Mouse (Mus musculus) ES-Bruce4 (cell line): ENCODE results near the gene St6gal1. TPM values are rescaled to one million over a fixed set of nuclear protein-coding genes. Genes with fewer than 3 reads are reported as not detected.

Source experiments
- H3K27ac ChIP-seq: 2 replicates; pipeline ENCODE4 v1.5.1; 2012; ENCODE audit warnings: low read length, inconsistent platforms; ENCODE audit not compliant: insufficient read depth
- H3K27me3 ChIP-seq: 2 replicates; pipeline ENCODE4 v1.6.1; 2012; ENCODE audit warnings: mild to moderate bottlenecking, low read length, inconsistent platforms; ENCODE audit not compliant: control insufficient read depth, poor library complexity, insufficient read depth, severe bottlenecking
- H3K36me3 ChIP-seq: 2 replicates; pipeline ENCODE4 v1.6.1; 2012; ENCODE audit warnings: inconsistent platforms, mild to moderate bottlenecking, low read length, moderate library complexity; ENCODE audit not compliant: control insufficient read depth, poor library complexity, insufficient read depth, severe bottlenecking
- H3K4me1 ChIP-seq: one replicate; pipeline ENCODE4 v1.8.1; 2011; ENCODE audit warnings: low read length; ENCODE audit not compliant: control insufficient read depth, insufficient read depth
- H3K4me3 ChIP-seq: 2 replicates; pipeline ENCODE4 v1.5.1; 2011; ENCODE audit warnings: low read depth, mild to moderate bottlenecking, low read length
- H3K9ac ChIP-seq: 2 replicates; pipeline ENCODE4 v1.6.1; 2012; ENCODE audit warnings: low read depth, mild to moderate bottlenecking, inconsistent platforms; ENCODE audit not compliant: poor library complexity, severe bottlenecking
- H3K9me3 ChIP-seq: replicated peaks from 2 replicates; pipeline ENCODE4 v1.6.1; 2012; ENCODE audit warnings: mild to moderate bottlenecking, low read length, inconsistent platforms; ENCODE audit not compliant: control insufficient read depth, poor library complexity, insufficient read depth, severe bottlenecking
- CTCF ChIP-seq: IDR thresholded peaks from one replicate; pipeline ENCODE4 v1.8.1; 2011; ENCODE audit warnings: low read depth, low read length
- EP300 ChIP-seq: IDR thresholded peaks from 2 replicates; pipeline ENCODE4 v1.6.1; 2011; ENCODE audit warnings: low read depth, low read length; ENCODE audit not compliant: insufficient read depth
- POLR2A ChIP-seq: IDR thresholded peaks from one replicate; pipeline ENCODE4 v1.8.1; 2011; ENCODE audit warnings: low read length; ENCODE audit not compliant: insufficient read depth
- polyA plus RNA-seq: library from polyadenylated mRNA; stranded (reverse); fragments of >200 nt; gene quantifications from 2 replicates; pipeline ENCODE4 v1.2.4, GENCODE M21; 2011; ENCODE audit warnings: low read depth; ENCODE audit not compliant: missing spikeins, insufficient read depth, insufficient read length

The St6gal1 gene
- polyA plus RNA-seq, 1 experiment = 14.0 TPM

DNA sequence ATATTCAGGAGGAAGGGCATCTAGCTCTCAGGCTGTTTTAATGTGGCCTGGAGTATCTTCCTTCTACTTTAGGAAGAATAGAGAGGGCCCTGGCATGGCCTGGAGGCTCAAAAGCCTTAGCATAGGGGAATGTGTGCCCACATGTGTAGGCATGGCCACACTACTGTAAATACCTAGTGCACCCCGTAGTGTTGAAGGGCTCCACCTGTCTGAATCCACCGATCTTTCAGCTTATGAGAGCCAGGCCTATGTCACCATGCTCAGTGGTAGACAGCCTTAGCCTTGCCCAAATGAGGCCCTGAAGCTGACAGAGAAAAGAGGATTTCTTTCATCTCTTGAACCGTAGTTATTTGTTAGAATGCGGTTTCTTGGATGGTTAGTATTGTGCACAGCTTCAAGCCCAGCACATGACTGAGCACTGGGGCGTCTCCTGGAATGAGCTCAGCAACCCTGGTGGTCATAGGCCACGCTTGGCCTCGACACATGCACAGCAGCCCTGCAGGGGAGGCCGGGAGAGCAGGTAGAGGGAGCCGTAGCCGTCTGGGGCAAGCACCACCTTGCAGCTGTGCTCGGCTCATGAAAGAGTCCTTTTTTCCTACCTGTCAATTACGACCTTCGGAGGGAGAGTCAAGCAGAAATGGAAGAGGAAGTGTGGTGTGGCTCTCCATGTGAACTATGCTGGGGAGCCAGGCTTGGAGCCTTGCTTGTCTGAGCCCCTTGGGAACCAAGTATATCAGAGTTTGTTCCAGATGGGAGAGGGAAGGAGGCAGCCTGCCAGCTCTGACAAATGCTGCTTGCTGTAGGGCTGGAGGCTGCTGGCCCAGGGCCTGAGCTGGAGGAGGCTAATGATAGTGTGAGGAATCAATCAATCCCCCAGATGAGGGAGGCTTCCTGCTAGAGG is 15.8 kb downstream of the St6gal1 start:
- no peak overlapping the region for H3K9ac ChIP-seq
- no peak overlapping the region for H3K27ac ChIP-seq
- no peak overlapping the region for H3K4me3 ChIP-seq
- H3K4me1 ChIP-seq = peaks cover 8% of the 10 kb centered on the region
- no peaks in the 10 kb centered on the region for H3K9me3 ChIP-seq
- TF ChIP-seq POLR2A = no peak
- TF ChIP-seq EP300 = no peak
- TF ChIP-seq CTCF = no peak
- H3K36me3 ChIP-seq = no peaks in the 10 kb centered on the region
- no peaks in the 10 kb centered on the region for H3K27me3 ChIP-seq

DNA sequence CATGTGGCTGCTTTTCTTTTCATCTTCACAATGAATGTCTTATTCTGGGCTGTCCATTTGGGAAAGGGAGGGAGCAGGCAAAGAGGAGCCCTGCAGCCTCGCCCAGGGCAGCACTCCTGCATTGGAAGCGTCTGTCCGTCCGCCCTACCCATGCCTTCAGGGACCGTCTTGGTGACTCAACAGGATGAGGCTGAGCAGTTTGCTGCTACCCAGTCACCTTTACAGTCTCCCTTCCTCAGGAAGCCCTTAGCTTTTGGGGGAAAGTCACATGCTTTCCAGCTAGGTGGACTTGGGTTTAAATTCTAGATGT is 16.4 kb downstream of the St6gal1 start:
- H3K27ac ChIP-seq = no peak overlapping the region
- H3K36me3 ChIP-seq = no peaks in the 10 kb centered on the region
- H3K9me3 ChIP-seq = no peaks in the 10 kb centered on the region
- H3K9ac ChIP-seq = no peak overlapping the region
- peaks cover 8% of the 10 kb centered on the region for H3K4me1 ChIP-seq
- H3K27me3 ChIP-seq = no peaks in the 10 kb centered on the region
- H3K4me3 ChIP-seq = no peak overlapping the region
- TF ChIP-seq EP300 (no peak), CTCF (no peak), POLR2A (no peak)

DNA sequence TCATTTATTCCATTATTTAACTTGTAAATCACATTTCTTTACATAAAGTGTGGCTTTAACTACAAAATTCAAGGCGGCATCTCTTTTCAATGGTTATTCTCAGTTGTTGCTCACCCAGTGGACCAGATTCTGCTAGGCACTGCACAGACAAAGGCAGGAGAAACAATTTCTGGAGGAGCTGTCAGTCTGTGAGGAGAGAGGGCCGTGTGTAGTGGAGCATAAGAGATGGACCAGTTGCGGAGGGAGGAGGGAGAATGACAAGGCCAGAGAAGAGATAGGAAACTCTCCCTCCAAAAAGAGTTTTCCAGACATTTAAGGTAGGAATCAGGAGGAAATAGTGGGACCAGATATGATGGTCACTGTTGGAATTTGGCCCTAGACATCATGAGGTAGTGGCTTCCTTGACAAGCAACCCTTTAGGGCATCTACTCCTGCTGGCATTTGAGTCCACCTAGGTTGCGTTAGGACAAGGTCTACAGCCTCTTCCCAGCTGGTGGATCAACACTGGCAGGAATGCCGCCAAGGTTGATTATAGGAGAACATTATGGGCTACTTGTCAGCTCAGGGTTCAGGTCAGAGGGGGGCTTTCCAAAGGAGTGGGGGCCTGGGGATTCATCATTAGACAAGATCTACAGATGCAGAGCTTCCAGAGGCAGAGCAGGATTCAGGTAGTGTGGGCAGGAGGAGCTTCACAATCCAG is 19.3 kb downstream of the St6gal1 start:
- Histone ChIP-seq H3K36me3 (no peaks in the 10 kb centered on the region), H3K9ac (no peak overlapping the region), H3K9me3 (no peaks in the 10 kb centered on the region)

DNA sequence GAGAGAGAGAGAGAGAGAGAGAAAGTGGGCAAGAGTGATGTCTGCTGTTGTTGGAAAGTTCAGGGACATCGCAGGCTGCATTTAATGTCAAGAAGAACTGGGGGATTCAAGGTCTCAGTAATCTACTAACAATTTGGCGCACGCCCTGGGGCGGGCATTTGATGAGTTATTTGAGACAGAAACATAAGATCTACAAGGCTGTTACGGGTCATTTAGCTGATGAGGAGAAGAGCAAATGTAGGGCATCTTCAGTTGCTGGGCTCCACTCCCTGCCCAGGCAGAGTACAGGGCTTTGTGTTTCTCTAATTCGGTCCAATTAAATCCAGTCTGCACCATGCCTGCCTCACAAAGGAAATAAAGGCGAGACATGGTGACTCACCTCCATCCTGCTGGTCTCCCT is 19.9 kb downstream of the St6gal1 start:
- Histone ChIP-seq H3K4me1 (peaks cover 5% of the 10 kb centered on the region), H3K9me3 (no peaks in the 10 kb centered on the region), H3K4me3 (no peak overlapping the region), H3K27me3 (no peaks in the 10 kb centered on the region), H3K27ac (no peak overlapping the region), H3K36me3 (no peaks in the 10 kb centered on the region), H3K9ac (no peak overlapping the region)
- no peak for TF ChIP-seq EP300
- TF ChIP-seq CTCF = no peak
- no peak for TF ChIP-seq POLR2A

More for the DNA sequence above, 19.3 kb downstream of the St6gal1 start:
- TF ChIP-seq POLR2A (no peak), CTCF (no peak), EP300 (no peak)
- Histone ChIP-seq H3K27ac (no peak overlapping the region), H3K4me1 (peaks cover 5% of the 10 kb centered on the region), H3K4me3 (no peak overlapping the region), H3K27me3 (no peaks in the 10 kb centered on the region)

DNA sequence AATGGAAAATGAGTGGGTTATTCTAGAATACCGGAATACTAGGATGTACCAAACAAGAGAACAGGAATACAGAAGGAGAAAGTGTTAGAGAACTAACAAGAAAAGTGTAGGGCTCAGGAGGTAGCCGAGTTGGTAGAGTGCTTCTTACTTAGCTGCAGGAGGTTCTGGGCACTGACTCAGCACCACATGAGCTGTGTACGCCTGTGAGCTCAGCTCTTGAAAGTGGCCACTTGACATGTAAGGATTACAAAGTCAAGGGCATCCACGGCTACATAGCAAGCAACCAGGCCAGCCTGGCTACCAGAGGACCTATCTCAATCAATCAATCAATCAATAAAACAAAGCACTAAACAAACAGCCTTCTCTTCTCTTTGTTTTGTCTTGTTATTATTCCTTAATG is 24.7 kb downstream of the St6gal1 start:
- Histone ChIP-seq H3K9ac (no peak overlapping the region), H3K27me3 (no peaks in the 10 kb centered on the region), H3K9me3 (no peaks in the 10 kb centered on the region), H3K27ac (no peak overlapping the region), H3K4me3 (no peak overlapping the region), H3K4me1 (no peaks in the 10 kb centered on the region), H3K36me3 (no peaks in the 10 kb centered on the region)
- no peak for TF ChIP-seq CTCF
- TF ChIP-seq EP300 = no peak
- TF ChIP-seq POLR2A = no peak

DNA sequence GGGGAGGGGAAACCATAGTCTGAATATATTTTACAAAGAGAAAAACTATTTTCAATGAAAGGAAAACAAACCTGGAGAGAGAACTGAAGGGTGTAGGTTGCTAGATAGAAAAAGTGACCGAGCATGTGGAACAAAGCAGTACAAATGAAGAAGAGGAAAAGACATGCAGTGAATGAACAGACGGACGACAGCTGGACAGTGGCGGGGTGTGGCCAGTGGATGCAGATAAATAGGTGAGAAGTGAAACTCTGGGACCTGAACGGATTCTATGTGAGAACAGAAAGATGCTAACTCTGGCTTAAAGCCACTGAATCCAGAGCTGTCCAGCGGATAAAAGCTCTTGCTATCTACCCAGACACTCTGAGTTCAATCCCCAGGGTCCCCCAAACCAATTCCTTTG is 25.2 kb downstream of the St6gal1 start:
- no peaks in the 10 kb centered on the region for H3K27me3 ChIP-seq
- H3K36me3 ChIP-seq = no peaks in the 10 kb centered on the region
- H3K4me1 ChIP-seq = no peaks in the 10 kb centered on the region
- no peaks in the 10 kb centered on the region for H3K9me3 ChIP-seq
- H3K9ac ChIP-seq = no peak overlapping the region
- no peak overlapping the region for H3K27ac ChIP-seq
- TF ChIP-seq POLR2A = no peak
- TF ChIP-seq CTCF = no peak
- TF ChIP-seq EP300 = no peak
- no peak overlapping the region for H3K4me3 ChIP-seq
